Mouse (Mus musculus): ENCODE data around the gene Hlf.

DNA sequence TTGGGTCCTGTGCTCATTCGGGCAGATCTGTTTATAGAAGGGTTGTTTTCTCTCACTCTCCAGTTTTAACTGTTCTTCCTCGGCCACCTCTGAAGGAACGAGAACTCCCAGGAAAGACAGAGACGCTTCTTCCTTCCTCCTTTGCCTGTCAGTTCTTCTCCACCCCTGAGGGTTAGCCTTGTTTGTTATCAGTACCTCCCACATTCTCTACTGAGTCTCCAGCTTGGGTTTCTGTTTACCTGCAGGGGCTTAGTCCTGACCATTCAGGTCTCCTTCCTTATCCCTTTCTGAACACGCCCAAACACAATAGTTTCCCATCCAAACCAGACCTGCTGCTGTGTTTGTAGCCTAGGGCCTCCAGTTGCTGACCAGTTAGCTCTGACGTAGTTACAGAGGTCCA, 8.2 kb upstream of the Hlf start:
- TF ChIP-seq POLR2A (IDR thresholded peaks at IDR 0.05; ENCODE audit: extremely low read depth, insufficient read depth, low read length) (no peak), CTCF (IDR thresholded peaks at IDR 0.05; ENCODE audit: extremely low read depth, insufficient read depth, low read length) (no peak)
